Mouse (Mus musculus): Measurements from ENCODE around the gene Chd6.
"Not testable (repeated sequence)": the region's sequence is repeated elsewhere in the genome, so short reads cannot be mapped to it uniquely, and the experiment has no call there.

Gene Chd6

GRCm38 (mm10) chr2:160982636-160983035, 126.2 kb downstream of the Chd6 start:
- DNase-seq (ENCODE audit: low read depth), result no peak

DNA sequence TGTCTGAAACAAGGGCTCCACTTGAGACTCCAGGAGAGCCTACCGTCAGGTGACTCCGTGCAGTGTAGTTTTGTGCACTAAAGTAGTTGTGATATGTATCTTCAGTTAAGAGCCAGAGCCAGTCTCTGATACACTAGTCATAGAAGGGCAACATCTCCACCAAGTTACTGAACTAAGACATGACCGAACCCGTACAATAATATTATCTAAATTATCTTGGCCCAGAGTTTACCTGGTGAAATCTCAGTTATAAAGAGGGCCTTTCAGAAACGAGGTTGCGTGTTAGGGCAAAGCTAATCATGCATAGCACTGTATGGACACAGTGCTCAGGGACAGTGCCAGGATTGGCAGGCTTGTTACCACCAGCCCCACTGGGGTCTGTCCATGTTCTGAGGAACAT, 127.1 kb downstream of the Chd6 start:
- DNase-seq (ENCODE audit: low read depth), result no peak

- no peak for DNase-seq (ENCODE audit: low read depth)
Measured at GRCm38 (mm10) chr2:160978651-160979050, 130.2 kb downstream of the Chd6 start.

DNA sequence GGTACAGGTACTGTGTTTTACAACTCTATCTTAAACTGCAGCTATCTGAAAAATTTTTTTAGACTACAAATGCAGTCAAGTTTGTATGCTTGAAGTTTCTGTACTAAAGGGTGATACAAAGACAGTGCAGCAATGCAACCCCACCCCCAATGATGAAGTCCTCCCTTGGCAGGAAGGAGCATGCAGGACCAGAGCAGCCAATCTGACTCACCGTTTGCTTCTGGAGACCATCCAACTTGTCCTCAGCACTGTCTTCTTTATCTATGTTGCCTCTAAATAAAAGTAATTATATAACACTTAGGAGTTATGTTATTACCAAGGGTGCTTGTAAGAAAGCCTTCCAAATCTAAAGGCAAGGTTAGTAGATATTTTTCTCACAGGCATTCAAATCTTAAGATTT, 131.6 kb downstream of the Chd6 start:
- no peak for DNase-seq (ENCODE audit: low read depth)

GRCm38 (mm10) chr2:160973648-160974215, 135.1 kb downstream of the Chd6 start:
- no peak for DNase-seq (ENCODE audit: low read depth)

GRCm38 (mm10) chr2:160972103-160972792, 136.6 kb downstream of the Chd6 start:
- DNase-seq (ENCODE audit: low read depth), result no peak

GRCm38 (mm10) chr2:160962149-160962548, 146.7 kb downstream of the Chd6 start:
- DNase-seq (ENCODE audit: low read depth), result no peak

- DNase-seq (ENCODE audit: low read depth), result no peak
Measured at GRCm38 (mm10) chr2:160960956-160961646, 147.8 kb downstream of the Chd6 start.

DNA sequence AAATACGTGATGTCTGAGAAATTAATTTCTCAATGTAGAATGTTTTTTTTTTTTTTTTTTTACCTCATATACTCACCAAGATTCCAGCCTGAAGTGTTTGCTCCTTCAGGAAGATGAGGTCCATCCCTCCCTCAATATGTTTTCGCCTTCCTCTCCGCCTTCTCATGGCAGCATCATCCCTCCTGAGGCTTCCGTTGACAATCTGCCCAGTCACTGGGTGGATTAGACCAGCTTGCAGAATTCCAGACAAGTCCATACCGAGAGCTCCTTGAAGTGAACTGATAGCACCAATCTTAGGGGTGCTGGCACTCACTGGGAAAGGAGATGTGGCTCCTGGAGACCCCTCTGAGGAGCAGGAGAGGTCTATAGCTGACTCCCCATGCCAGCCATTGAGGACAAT, 149.0 kb downstream of the Chd6 start:
- DNase-seq (ENCODE audit: low read depth), result no peak

DNA sequence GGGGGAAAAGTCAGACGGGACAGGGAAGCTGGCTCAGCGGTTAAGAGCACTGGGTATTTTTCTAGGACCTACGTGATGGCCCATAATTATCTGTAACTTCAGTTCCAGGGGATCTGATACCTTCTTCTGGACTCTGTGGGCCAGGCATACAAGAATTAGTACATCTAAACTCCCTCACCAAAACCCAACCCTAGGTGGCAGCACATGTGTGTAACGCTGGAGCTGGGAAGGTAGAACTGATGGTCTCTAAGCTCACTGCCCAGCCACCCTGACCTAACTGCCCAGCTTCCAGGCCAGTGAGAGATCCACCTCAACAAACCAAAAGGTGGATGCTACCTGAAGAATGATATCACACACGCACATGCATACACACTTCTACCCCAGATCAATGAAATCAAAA, 150.1 kb downstream of the Chd6 start:
- DNase-seq (ENCODE audit: low read depth), result no peak

DNA sequence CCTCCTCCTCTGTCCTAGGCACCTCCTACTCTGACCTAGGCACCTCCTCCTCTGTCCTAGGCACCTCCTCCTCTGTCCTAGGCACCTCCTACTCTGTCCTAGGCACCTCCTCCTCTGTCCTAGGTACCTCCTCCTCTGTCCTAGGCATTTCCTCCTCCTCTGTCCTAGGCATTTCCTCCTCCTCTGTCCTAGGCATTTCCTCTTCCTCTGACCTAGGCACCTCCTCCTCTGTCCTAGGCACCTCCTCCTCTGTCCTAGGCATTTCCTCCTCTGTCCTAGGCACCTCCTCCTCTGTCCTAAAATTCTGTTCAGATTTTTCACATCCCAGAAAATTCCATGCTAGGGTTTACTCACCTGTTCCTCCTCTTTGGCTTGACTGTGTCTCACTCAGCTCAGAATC, 151.1 kb downstream of the Chd6 start:
- not testable (repeated sequence) for DNase-seq (ENCODE audit: low read depth)

DNA sequence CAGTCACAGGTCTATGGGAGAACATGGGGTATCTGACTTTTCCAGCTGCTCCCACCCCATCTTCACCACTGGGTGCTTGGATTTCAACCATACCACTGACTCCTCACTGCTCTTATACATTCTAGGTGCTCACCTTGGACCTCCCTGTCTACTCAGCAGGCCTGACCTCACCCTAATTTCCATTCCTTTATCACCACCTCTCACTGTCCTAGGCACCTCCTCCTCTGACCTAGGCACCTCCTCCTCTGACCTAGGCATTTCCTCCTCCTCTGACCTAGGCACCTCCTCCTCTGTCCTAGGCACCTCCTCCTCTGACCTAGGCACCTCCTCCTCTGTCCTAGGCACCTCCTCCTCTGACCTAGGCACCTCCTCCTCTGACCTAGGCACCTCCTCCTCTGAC, 151.6 kb downstream of the Chd6 start:
- not testable (repeated sequence) for DNase-seq (ENCODE audit: low read depth)

DNA sequence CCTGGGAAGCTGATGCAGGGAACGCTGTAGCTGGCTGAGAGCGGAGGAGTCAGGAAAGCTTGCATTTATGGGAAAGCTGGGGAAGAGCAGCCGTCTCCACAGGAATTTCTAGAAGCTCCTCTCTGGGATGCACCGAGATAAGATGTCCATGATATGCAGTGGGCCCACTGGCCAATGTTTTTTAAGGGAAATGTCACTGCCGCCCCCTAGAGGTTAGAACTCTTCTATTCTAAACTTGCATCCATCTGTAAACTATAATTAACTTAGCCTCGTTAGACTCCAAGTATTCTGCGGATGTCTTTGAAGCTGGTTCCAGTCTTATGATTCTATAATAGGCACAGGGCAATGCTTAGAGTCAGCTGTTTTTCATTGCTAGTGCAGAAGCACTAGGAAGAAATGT, 153.5 kb downstream of the Chd6 start:
- DNase-seq (ENCODE audit: low read depth), result no peak

DNA sequence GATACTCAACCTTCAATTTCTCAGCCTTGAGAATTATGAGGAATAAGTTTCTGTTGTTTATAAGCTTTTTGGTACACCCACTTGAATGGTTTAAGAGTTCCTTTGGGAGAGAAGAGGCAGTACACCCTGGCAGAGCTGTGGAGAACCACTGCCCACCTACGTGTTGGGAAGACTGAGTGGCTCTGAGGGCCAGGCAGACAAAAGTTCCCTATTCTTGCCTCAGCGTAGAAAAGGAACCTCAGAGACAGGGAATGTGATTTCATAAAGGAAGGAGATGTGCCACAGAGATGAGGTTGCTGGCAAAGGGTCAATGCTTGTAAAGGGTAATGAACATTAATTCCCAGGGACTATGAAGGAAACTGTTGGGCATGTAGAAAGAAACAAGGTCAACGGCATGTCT, 154.3 kb downstream of the Chd6 start:
- DNase-seq (ENCODE audit: low read depth), result no peak

- no peak for DNase-seq (ENCODE audit: low read depth)
Measured at GRCm38 (mm10) chr2:160953131-160953873, 155.6 kb downstream of the Chd6 start.

- no peak for DNase-seq (ENCODE audit: low read depth)
Measured at GRCm38 (mm10) chr2:160951595-160951994, 157.3 kb downstream of the Chd6 start.

GRCm38 (mm10) chr2:160942443-160942842, 166.4 kb downstream of the Chd6 start:
- DNase-seq (ENCODE audit: low read depth), result no peak

GRCm38 (mm10) chr2:160940930-160941709, 167.8 kb downstream of the Chd6 start:
- no peak for DNase-seq (ENCODE audit: low read depth)

- no peak for DNase-seq (ENCODE audit: low read depth)
Measured at GRCm38 (mm10) chr2:160934451-160934850, 174.4 kb downstream of the Chd6 start.

GRCm38 (mm10) chr2:160933890-160934289, 175.0 kb downstream of the Chd6 start:
- no peak for DNase-seq (ENCODE audit: low read depth)

- DNase-seq (ENCODE audit: low read depth), result no peak
Measured at GRCm38 (mm10) chr2:160932981-160933380, 175.9 kb downstream of the Chd6 start.

GRCm38 (mm10) chr2:160932325-160932724, 176.6 kb downstream of the Chd6 start:
- DNase-seq (ENCODE audit: low read depth), result no peak
